In genomic region chrX:99975250-99975984, GRCm38 (mm10) we compare ENCODE assay signal across 8 mouse cellular contexts. TPM values are rescaled to one million over a fixed set of nuclear protein-coding genes. Genes with fewer than 3 reads are reported as not detected.
DNase-seq lines count a peak whose midpoint lies in the region.

Eda (plus strand) TSS chrX:99975606.

- H3K36me3 ChIP-seq in megakaryocyte, embryonic 14.5 days (replicated peaks; ENCODE audit: low read length): no peaks in the 10 kb centered on the region

- peak within 1 kb of the TSS; percentile 87 for H3K4me3 ChIP-seq in megakaryocyte, embryonic 14.5 days (replicated peaks)

- peaks cover 14% of the 10 kb centered on the region for H3K4me1 ChIP-seq in megakaryocyte, embryonic 14.5 days

- peak; percentile 93 for DNase-seq in adrenal gland, postnatal 10 days
- peak; percentile 91 for DNase-seq in embryo, embryonic 10.5 days (ENCODE audit: low spot score)
- peak; percentile 86 for DNase-seq in gastrocnemius, postnatal 10 days
- peak; percentile 26 for DNase-seq in hindlimb bud, embryonic 11.5 days (ENCODE audit: extremely low spot score, low read depth, low spot score)
- peak; percentile 37 to 71 for DNase-seq in left cerebral cortex, adult 9 months (ENCODE audit: low spot score in 2 of 2)
- peak; percentile 74 for DNase-seq in right cerebral cortex, postnatal 25 days
- peak; percentile 62 for DNase-seq in urinary bladder, postnatal 25 days (ENCODE audit: low spot score)

- H3K27me3 ChIP-seq in megakaryocyte, embryonic 14.5 days (replicated peaks): peaks cover 34% of the 10 kb centered on the region

- no peaks in the 10 kb centered on the region for H3K9me3 ChIP-seq in megakaryocyte, embryonic 14.5 days

RNA-seq across cellular contexts. Expression of gene Eda, which starts in this region (rescaled TPM):
- 1 to 10 TPM; 7.2 to 7.8 TPM for total RNA-seq in adrenal gland, postnatal 10 days (2021)
- total RNA-seq in gastrocnemius, postnatal 10 days (2021): 10 to 100 TPM; 11.0 to 13.2 TPM
- polyA plus RNA-seq in megakaryocyte, embryonic 14.5 days (2012; ENCODE audit: insufficient read depth, low replicate concordance): not detected in 2 replicates

Comparison
In these comparisons a context has a peak if more than half of its experiments do, and no peak if none do; other contexts are left out.
1. Peak in every context shown above with its lines: DNase-seq and H3K4me3 ChIP-seq.
2. DNase-seq: peak in every context shown above with its lines; median percentile 93 in adrenal gland, postnatal 10 days; 91 in embryo, embryonic 10.5 days; 86 in gastrocnemius, postnatal 10 days; 74 in right cerebral cortex, postnatal 25 days; 62 in urinary bladder, postnatal 25 days; 54 in left cerebral cortex, adult 9 months; 26 in hindlimb bud, embryonic 11.5 days.